Mouse (Mus musculus) kidney, embryonic 16.5 days (tissue): ENCODE measurements at regions not wholly inside any gene's neighbourhood (a gene's known extent, or its start where the extent isn't known, plus 50 kb on each side); places are given as distances from the start of the nearest gene placed in this dataset.

Source experiments
- ATAC-seq: fragments of 200-750 bp; cut with Nextera tagmentation; 2 replicates; pipeline ENCODE4 v1.8.0; 2017; ENCODE audit warnings: moderate TSS enrichment; ENCODE audit not compliant: low FRiP score, low TSS enrichment
- H3K27ac ChIP-seq: fragments of 300-500 bp; sonication (generic); 2 replicates; pipeline ENCODE4 v1.5.1; 2014; ENCODE audit warnings: low read length
- H3K27me3 ChIP-seq: fragments of 300-500 bp; sonication (generic); 2 replicates; pipeline ENCODE4 v1.6.1; 2014; ENCODE audit warnings: low read length, control low read depth, mixed read lengths; ENCODE audit not compliant: insufficient read depth
- H3K36me3 ChIP-seq: fragments of 300-500 bp; sonication (generic); 2 replicates; pipeline ENCODE4 v1.6.1; 2014; ENCODE audit warnings: low read length, control low read depth, mixed read lengths; ENCODE audit not compliant: insufficient read depth
- H3K4me1 ChIP-seq: fragments of 300-500 bp; sonication (generic); 2 replicates; pipeline ENCODE4 v1.6.1; 2014; ENCODE audit warnings: low read length, control low read depth, mixed read lengths; ENCODE audit not compliant: insufficient read depth
- H3K4me2 ChIP-seq: fragments of 300-500 bp; sonication (generic); replicated peaks from 2 replicates; pipeline ENCODE4 v1.6.1; 2014; ENCODE audit warnings: low read depth, low read length
- H3K4me3 ChIP-seq: fragments of 300-500 bp; sonication (generic); 2 replicates; pipeline ENCODE4 v1.5.1; 2014; ENCODE audit warnings: mild to moderate bottlenecking, low read length
- H3K9ac ChIP-seq: fragments of 300-500 bp; sonication (generic); replicated peaks from 2 replicates; pipeline ENCODE4 v1.6.1; 2014; ENCODE audit warnings: low read length
- H3K9me3 ChIP-seq: fragments of 300-500 bp; sonication (generic); 2 replicates; pipeline ENCODE4 v1.6.1; 2016; ENCODE audit warnings: low read length, control low read depth
- WGBS: fragments of 180-500 bp; shearing (Covaris S2); extraction: QIAGEN DNeasy Blood & Tissue Kit; methylation state at CpG from one replicate; pipeline ENCODE4 v1.1.7; 2014; 5-methylcytosine and 5-hydroxymethylcytosine counted together

DNA sequence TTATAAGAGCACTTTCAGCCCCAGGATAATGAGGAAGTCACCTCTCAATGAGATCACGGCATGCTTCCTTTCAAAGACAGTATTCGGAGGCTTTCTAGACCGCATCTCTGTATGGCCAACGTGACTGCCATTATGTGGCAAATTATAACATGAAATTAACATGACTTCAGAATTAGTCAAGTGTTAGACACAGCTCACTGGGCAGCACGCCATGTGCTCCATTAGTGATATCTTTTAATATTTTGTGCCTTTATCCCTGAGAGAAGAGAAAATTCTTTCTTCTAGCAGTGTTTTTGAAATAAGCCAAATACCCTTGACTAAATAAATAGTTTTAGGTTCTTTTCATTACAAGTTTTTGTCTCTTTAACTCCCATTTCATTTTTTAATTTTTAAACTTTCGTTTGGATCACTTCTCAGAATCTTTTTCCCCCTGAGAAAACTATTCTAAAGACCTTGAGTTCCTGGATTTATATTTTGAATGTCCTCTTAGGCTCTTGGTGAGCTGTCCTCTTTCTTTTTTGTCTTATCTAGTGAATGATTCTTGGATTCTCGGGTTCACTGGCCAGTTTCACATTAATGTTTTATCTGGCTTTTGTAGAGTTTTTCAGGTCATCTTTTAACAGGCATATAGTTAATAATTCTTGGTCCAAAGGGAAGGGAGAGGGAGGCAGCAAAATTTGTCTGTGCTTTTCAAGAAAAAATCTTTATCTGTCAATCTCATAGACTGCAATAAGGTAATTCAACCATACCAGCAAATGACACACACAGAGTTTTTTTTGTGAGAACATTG lies 390.9 kb downstream of the Adamts20 start:
- Histone ChIP-seq H3K9me3 (no peaks in the 10 kb centered on the region), H3K4me3 (no peak overlapping the region), H3K9ac (no peak overlapping the region), H3K4me1 (no peaks in the 10 kb centered on the region), H3K4me2 (no peak overlapping the region), H3K27ac (peak overlapping the region; percentile 57; the same call in 1 of the 2 replicates), H3K36me3 (no peaks in the 10 kb centered on the region), H3K27me3 (no peaks in the 10 kb centered on the region)
- WGBS: 74% methylated on average over 7 of the region's 7 CpGs
- ATAC-seq: no peak

DNA sequence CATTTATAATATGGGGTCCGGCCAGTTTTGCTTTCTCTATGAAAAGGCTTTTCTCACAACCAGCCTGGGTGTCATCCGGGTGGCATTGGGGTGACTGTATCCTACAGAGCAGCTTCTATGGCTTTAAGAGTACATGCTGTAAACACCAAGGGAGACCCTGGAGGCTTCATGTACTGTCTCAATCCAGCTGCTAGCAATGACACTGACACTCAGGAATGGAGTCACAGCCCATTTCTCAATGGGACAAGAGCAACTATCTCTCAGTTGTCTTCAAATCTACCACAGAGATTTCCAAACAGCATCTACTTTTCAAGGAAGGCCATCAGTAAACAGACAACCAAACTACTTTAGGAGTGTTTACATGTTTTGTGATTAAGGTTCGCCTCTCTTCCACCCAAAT lies 397.5 kb downstream of the Adamts20 start:
- H3K4me1 ChIP-seq: no peaks in the 10 kb centered on the region
- H3K27ac ChIP-seq: no peak overlapping the region
- no peaks in the 10 kb centered on the region for H3K36me3 ChIP-seq
- H3K27me3 ChIP-seq: no peaks in the 10 kb centered on the region
- WGBS: 89% methylated on average over 3 of the region's 3 CpGs
- no peak overlapping the region for H3K9ac ChIP-seq
- H3K4me3 ChIP-seq: no peak overlapping the region
- no peak overlapping the region for H3K4me2 ChIP-seq
- H3K9me3 ChIP-seq: no peaks in the 10 kb centered on the region
- no peak for ATAC-seq

DNA sequence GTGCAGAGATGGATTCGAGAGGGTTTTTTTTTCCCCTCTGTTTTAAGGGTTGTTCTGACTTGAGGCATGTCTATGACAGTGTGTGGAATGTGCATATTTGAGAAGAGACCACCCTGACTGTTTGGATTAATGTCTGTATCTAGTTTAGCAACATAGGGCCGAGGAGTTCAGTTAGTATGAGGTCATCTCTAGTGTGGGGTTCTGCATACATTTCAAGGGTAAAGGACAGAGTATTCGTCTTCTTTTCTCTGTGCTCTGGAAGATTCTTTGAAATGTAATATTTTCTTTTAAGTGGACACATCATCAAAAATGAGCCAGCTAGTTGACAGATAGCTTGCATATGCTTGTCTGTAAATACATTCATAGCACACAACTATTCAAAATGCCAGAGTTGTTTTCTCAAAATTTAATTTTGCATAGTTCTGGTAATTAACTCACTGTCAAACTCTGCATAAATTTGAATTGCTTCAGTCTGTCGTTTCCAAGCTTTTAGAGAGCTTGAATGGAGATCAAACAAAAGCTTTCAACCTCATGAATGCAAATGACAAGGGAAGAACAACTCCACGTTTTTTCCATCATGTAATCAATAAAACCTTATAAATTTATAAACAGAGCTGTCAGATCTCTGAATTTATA lies 415.5 kb downstream of the Adamts20 start:
- Histone ChIP-seq H3K27me3 (no peaks in the 10 kb centered on the region), H3K9me3 (peaks cover 2% of the 10 kb centered on the region; the same call in 1 of the 2 replicates), H3K4me1 (no peaks in the 10 kb centered on the region), H3K9ac (no peak overlapping the region), H3K36me3 (no peaks in the 10 kb centered on the region), H3K27ac (no peak overlapping the region), H3K4me3 (no peak overlapping the region), H3K4me2 (no peak overlapping the region)
- ATAC-seq: peak; percentile 88
- WGBS: 48% methylated on average over 5 of the region's 5 CpGs

DNA sequence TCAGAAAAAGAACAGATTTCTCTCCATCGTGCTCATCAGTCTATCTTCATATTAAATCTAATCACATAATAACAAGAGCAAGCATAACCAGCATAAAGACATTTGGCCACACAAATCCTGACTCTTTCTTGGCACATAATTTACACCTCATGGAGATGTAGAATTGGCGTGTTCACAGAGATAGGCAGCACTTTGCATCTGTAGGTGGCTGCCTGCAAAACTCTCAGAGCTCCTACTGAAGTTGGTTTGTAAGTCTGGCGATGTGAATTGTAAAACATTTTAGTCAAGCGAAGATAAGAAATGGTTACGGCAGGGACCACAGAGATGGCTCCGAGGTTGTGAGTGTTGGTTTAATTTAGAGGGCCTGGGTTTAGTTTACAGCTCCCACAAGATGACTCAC lies 419.0 kb downstream of the Adamts20 start:
- Histone ChIP-seq H3K4me2 (no peak overlapping the region), H3K9ac (no peak overlapping the region), H3K4me1 (no peaks in the 10 kb centered on the region), H3K36me3 (0 out of 2 replicates have a peak, but pooled peaks cover 2% of the 10 kb centered on the region), H3K4me3 (no peak overlapping the region), H3K27ac (no peak overlapping the region), H3K27me3 (no peaks in the 10 kb centered on the region), H3K9me3 (peaks cover 6% of the 10 kb centered on the region; the same call in 1 of the 2 replicates)
- no peak for ATAC-seq
- WGBS: 91% methylated on average over 6 of the region's 6 CpGs

DNA sequence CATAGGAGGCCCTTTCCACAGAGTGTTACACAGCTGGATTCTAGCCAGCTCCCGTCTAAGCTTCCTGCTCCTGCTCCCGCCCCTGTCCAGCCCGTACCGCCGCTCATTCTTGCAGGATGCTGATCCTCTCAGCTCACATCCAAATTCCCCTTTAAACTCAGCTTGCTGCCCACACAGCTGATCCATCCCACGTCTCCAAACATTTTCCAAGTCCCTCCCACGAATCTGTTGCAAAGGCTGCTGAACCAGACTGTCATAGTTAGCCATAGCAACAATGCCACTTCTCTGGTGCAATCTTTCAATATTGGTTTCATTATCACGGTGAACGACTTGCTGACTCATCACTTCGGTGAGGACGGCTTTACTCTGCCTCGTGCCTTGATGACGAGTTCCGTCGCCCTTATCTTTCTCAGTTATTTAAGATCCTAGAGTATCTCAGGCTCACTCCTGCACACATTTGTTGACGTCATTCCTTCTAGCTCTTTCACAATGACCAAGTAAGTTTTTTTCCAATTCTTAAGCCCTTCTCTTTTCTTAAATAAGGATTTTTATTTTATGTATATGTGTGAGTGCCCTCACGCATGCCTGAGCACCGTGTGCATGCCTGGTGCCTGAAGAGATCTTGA lies 420.0 kb downstream of the Adamts20 start:
- Histone ChIP-seq H3K9me3 (peaks cover 6% of the 10 kb centered on the region; the same call in 1 of the 2 replicates), H3K27me3 (no peaks in the 10 kb centered on the region), H3K4me2 (peak overlapping the region; percentile 24; the same call in 1 of the 2 replicates), H3K36me3 (0 out of 2 replicates have a peak, but pooled peaks cover 2% of the 10 kb centered on the region), H3K4me1 (no peaks in the 10 kb centered on the region), H3K4me3 (no peak overlapping the region), H3K9ac (no peak overlapping the region), H3K27ac (no peak overlapping the region)
- ATAC-seq: peak; percentile 65; the same call in 1 of the 2 replicates
- 72% methylated on average over 18 of the region's 18 CpGs for WGBS

DNA sequence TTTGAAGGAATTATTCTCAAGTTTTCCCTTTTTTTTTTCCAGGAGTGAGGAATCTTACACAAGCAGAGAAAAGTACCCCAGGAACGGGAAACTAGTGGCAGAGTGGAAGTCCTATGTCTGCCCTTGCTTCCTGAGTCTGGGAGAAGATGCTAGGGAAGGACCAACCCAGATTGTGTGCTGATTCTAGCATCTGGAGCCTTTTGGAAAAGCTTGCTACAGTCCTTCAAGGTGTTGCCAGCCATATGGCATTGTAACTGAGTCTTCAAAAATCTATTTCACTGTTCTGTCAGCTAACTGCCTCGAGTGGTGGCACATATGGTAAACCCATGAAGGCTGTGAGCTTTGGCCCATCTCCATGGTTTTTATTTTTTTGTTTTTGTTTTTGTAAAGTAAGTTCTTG lies 432.3 kb downstream of the Adamts20 start:
- WGBS: 80% methylated on average over 2 of the region's 2 CpGs

DNA sequence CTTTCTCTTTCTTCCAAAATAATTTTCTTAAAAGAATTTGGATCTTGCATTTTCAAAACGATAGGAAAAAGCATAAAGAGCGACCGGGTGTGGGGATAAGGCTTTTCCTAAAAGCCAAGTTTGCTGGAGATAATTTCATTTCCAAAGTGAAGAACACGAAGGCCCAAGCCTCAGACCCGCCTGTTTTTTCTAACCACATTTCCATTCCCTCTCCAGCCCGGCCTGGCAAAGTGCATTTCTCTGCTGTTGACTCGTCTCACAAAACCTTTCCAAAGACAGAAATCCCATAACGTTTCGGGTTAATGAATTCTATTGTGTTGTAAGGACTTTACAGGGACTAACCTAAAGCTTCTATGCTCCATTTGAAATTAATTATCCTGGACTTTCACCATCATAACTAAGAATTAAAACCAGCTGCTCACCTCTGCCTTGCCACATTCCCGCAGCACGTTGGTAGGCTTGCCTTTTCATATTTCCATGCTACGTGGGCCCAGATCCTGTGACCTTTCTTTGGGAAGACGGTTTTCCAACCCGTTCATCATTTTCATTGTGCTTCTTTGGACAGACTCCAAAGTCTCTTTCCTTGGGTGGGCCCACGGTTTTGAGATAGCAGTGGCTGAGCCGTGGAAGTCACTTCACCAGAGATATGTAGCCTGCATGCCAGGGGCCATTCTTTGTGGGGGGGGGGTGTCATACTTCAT lies 430.5 kb upstream of the Prickle1 start:
- no peak overlapping the region for H3K4me2 ChIP-seq
- peaks cover 2% of the 10 kb centered on the region for H3K4me1 ChIP-seq
- no peaks in the 10 kb centered on the region for H3K36me3 ChIP-seq
- WGBS: 57% methylated on average over 16 of the region's 16 CpGs
- H3K4me3 ChIP-seq: no peak overlapping the region
- no peak overlapping the region for H3K9ac ChIP-seq
- peak; percentile 63 for ATAC-seq
- no peaks in the 10 kb centered on the region; the same call in 1 of the 2 replicates for H3K9me3 ChIP-seq
- H3K27ac ChIP-seq: peak overlapping the region; percentile 90
- H3K27me3 ChIP-seq: no peaks in the 10 kb centered on the region

More for the DNA sequence above, 432.3 kb downstream of the Adamts20 start:
- no peak overlapping the region for H3K9ac ChIP-seq
- no peak overlapping the region for H3K4me2 ChIP-seq
- H3K9me3 ChIP-seq: no peaks in the 10 kb centered on the region; the same call in 1 of the 2 replicates
- no peak overlapping the region for H3K27ac ChIP-seq
- no peaks in the 10 kb centered on the region for H3K36me3 ChIP-seq
- H3K4me3 ChIP-seq: no peak overlapping the region
- no peaks in the 10 kb centered on the region for H3K4me1 ChIP-seq
- ATAC-seq: no peak
- H3K27me3 ChIP-seq: no peaks in the 10 kb centered on the region

DNA sequence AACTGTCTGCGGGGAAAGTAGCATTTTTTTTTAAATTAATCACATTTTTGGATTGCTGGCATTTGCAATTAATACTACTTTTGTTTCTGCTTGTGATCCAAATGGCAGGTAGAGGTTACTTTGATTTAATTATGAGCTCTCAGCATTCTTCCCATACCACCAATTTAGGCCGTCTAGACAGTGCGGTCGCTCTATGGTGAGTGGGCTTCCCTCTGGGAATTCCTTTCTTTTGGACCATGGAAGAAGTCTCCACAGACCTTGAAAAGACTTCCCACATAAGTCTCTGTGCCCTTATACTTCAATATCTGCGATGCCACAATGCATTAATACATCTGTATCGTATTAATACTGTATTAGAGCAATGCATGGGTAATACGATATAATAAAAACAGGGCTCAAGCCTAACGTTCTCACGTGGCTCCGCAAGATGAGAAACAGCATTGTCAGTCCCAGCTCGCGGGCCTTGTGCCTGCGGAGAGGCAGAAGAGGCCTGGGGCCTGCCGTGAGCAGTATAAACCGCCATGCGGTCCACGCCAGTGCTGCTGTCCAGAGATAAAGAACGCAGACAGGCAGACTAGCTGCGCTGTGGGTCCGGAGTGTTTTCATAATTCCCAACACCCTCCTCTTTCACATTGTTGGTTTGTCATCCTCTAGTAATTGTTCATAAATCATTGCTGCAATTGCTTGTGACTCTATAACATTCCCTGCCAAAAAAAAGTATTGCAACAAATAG lies 429.7 kb upstream of the Prickle1 start:
- Histone ChIP-seq H3K27ac (peak overlapping the region; percentile 62), H3K4me3 (no peak overlapping the region), H3K4me1 (peaks cover 2% of the 10 kb centered on the region), H3K36me3 (no peaks in the 10 kb centered on the region), H3K9me3 (no peaks in the 10 kb centered on the region), H3K4me2 (no peak overlapping the region), H3K9ac (no peak overlapping the region), H3K27me3 (no peaks in the 10 kb centered on the region)
- WGBS: 71% methylated on average over 20 of the region's 20 CpGs
- peak; percentile 84 for ATAC-seq

DNA sequence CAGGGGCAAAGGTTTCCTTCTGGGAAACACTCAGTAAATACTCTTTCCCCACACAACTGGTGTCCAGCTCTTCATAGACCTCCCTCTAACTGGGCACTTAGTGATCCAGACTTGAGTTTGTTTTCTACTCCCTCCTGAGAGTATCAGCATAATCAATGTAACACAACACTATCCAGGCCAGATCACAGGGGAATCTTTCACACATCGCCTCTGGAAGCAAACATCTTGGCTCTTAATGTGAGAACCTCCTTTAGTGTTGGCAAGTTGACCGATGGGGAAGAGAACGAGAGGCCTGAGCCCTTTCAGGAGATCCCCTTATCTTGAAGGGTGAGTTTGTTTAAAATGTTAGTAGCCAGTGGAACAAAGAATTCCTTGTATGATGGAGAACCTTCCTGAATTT lies 429.1 kb upstream of the Prickle1 start:
- Histone ChIP-seq H3K27ac (peak overlapping the region; percentile 9; the same call in 1 of the 2 replicates), H3K36me3 (no peaks in the 10 kb centered on the region), H3K4me1 (peaks cover 2% of the 10 kb centered on the region), H3K4me3 (no peak overlapping the region), H3K4me2 (no peak overlapping the region), H3K9ac (no peak overlapping the region), H3K27me3 (no peaks in the 10 kb centered on the region), H3K9me3 (peaks cover under 1% of the 10 kb centered on the region; the same call in 1 of the 2 replicates)
- WGBS: 72% methylated on average over 3 of the region's 3 CpGs
- no peak for ATAC-seq
